Comparison of ENCODE assay signal across 11 mouse cellular contexts in genomic region chr5:33934081-33934480, GRCm38 (mm10). TPM values are rescaled to one million over a fixed set of nuclear protein-coding genes. Genes with fewer than 3 reads are reported as not detected.
A peak's percentile ranks its signal among the peaks of the same experiment; 100 is the strongest.
DNase-seq lines count a peak whose midpoint lies in the region; ATAC-seq and TF ChIP-seq lines count a peak whose summit lies in the region.
"Had no signal": no experiment of that assay in that cellular context is flagged by ENCODE, and none has a peak within 500 bp of the region (broad histone marks: within the 10 kb centered on the region; RNA-seq: fewer than 3 reads in every experiment).

No protein-coding gene starts in this region.

- TF ChIP-seq EP300 in liver, embryonic 14.5 days (IDR thresholded peaks at IDR 0.05; ENCODE audit: low read depth), result no peak

- no peak overlapping the region for H3K27ac ChIP-seq in gastrocnemius, adult 2 months
- H3K27ac ChIP-seq in liver, embryonic 14.5 days, result peak overlapping the region; percentile 40

- H3K9ac ChIP-seq in liver, embryonic 14.5 days (replicated peaks), result peak overlapping the region; percentile 52

- no peak for TF ChIP-seq CTCF in gastrocnemius, adult 2 months (IDR thresholded peaks at IDR 0.05)
- TF ChIP-seq CTCF in liver, embryonic 14.5 days (IDR thresholded peaks at IDR 0.05; ENCODE audit: low read depth), result no peak

- H3K27me3 ChIP-seq in liver, embryonic 14.5 days (ENCODE audit: control insufficient read depth, insufficient read depth, low read length), result no peaks in the 10 kb centered on the region

- intact Hi-C loops in gastrocnemius, adult 2 months (cut with DNase I), result no loop called here
- intact Hi-C loops in left cerebral cortex, postnatal 25 days (cut with DNase I), result no loop called here

- 41% methylated on average over 2 of the region's 2 CpGs for WGBS in liver, embryonic 14.5 days (ENCODE audit: insufficient replicate concordance)

- H3K4me1 ChIP-seq in liver, embryonic 14.5 days (replicated peaks; ENCODE audit: control insufficient read depth in 2 of 2, insufficient read depth in 2 of 2, low read length in 1 of 2), result peaks cover 21 to 22% of the 10 kb centered on the region in 2 experiments

- DNase-seq in gastrocnemius, adult 2 months, result no peak
- no peak for DNase-seq in gastrocnemius, postnatal 10 days
- peak; percentile 15 for DNase-seq in thymus, postnatal 0 days (ENCODE audit: low spot score)
- no peak for DNase-seq in thymus, postnatal 14 days
- DNase-seq in liver, embryonic 14.5 days (ENCODE audit: low read depth in 3 of 3, low spot score in 3 of 3), result peak in 1 of 3 experiments; percentile 22
- DNase-seq in MN1 (ENCODE audit: low spot score), result no peak
- DNase-seq in adrenal gland, adult 8-10 months, result no peak
- no peak for DNase-seq in left cerebral cortex, postnatal 25 days (ENCODE audit: low spot score in 2 of 2)
- DNase-seq: adrenal gland, adult 2 months; lung, postnatal 14 days; right cerebral cortex, postnatal 14 days had no signal

- H3K4me3 ChIP-seq in gastrocnemius, adult 2 months, result peak overlapping the region; percentile 19
- H3K4me3 ChIP-seq in liver, embryonic 14.5 days (ENCODE audit: insufficient read depth in 1 of 2, low read depth in 2 of 2, low read length in 2 of 2), result peak overlapping the region; percentile 18 to 82

- peak overlapping the region; percentile 93 for H3K4me2 ChIP-seq in liver, embryonic 14.5 days (ENCODE audit: low read depth)

- H3K36me3 ChIP-seq in liver, embryonic 14.5 days (replicated peaks; ENCODE audit: control insufficient read depth, insufficient read depth, low read depth), result peaks cover 9% of the 10 kb centered on the region

- ATAC-seq in liver, embryonic 14.5 days (ENCODE audit: insufficient read depth), result no peak

- H3K9me3 ChIP-seq in liver, embryonic 14.5 days (ENCODE audit: control insufficient read depth, low read length), result no peaks in the 10 kb centered on the region

RNA-seq across cellular contexts. Expression of gene Nelfa, which starts 2.1 kb away (rescaled TPM):
- 1 to 10 TPM; 7.1 to 8.2 TPM for total RNA-seq in gastrocnemius, adult 2 months (2021)
- total RNA-seq in gastrocnemius, postnatal 10 days (2021), result 10 to 100 TPM; 10.5 to 14.5 TPM
- polyA plus RNA-seq in thymus, postnatal 0 days (2015; fragmentation: Nextera tagmentation; extraction: Ambion mirVana), result 45.2 and 51.5 TPM in 2 replicates
- polyA plus RNA-seq in liver, embryonic 14.5 days (2012; rRNA removed), result 20.2 and 22.6 TPM in 2 replicates
- 21.3 and 24.1 TPM in 2 replicates for polyA plus RNA-seq in liver, embryonic 14.5 days (2014; fragmentation: Nextera tagmentation; extraction: Ambion mirVana)
- 10 to 100 TPM; 19.5 to 29.0 (median 23.2) TPM for total RNA-seq in adrenal gland, adult 8-10 months (2022)
- 10 to 100 TPM; 18.8 to 19.8 TPM for total RNA-seq in left cerebral cortex, postnatal 25 days (2021)

RNA-seq across cellular contexts. Expression of gene Gm1673, which starts 49.2 kb away (rescaled TPM):
- not detected for total RNA-seq in gastrocnemius, adult 2 months (2021)
- 1 to 10 TPM; 2.5 to 3.2 TPM for total RNA-seq in gastrocnemius, postnatal 10 days (2021)
- 43.4 and 48.0 TPM in 2 replicates for polyA plus RNA-seq in thymus, postnatal 0 days (2015; fragmentation: Nextera tagmentation; extraction: Ambion mirVana)
- polyA plus RNA-seq in liver, embryonic 14.5 days (2012; rRNA removed), result 2.6 and 3.4 TPM in 2 replicates
- 1.7 and 2.7 TPM in 2 replicates for polyA plus RNA-seq in liver, embryonic 14.5 days (2014; fragmentation: Nextera tagmentation; extraction: Ambion mirVana)
- total RNA-seq in adrenal gland, adult 8-10 months (2022), result 10 to 100 TPM; 20.2 to 71.9 (median 43.4) TPM
- total RNA-seq in left cerebral cortex, postnatal 25 days (2021), result 10 to 100 TPM; 83.0 to 93.1 TPM

Comparison
In these comparisons a context has a peak if more than half of its experiments do, and no peak if none do; other contexts are left out.
1. RNA of gene Gm1673, which starts 49.2 kb away (total RNA-seq): 83.0 to 93.1 TPM in left cerebral cortex, postnatal 25 days and 20.2 to 71.9 TPM in adrenal gland, adult 8-10 months; 2.5 to 3.2 TPM in gastrocnemius, postnatal 10 days and not detected in gastrocnemius, adult 2 months; every median in the first group is over 4 times any median in the second.